Comparison of ENCODE assay signal across 13 mouse cellular contexts in the genomic region with DNA sequence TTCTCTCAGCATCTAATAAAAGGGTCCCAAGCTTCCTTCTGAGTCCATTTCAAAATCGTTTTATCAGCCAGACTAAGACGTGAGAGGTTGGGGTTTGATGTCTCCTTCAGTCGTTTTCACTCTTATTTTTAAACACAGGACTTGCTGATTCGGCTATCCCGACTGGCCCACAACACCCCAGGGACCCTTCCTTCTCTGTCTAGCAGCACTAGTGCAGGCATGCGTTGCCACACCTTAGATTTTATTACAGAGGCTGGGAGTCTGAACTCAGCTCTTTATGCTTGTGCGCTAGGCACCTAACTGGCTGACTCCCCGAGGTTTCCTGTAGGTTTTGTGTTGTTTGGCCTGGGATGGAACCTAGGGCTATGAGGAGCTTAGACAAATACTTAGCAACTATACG. TPM values are rescaled to one million over a fixed set of nuclear protein-coding genes. Genes with fewer than 3 reads are reported as not detected.
DNase-seq lines count a peak whose midpoint lies in the region; ATAC-seq and TF ChIP-seq lines count a peak whose summit lies in the region.
"Had no signal": no experiment of that assay in that cellular context is flagged by ENCODE, and none has a peak within 500 bp of the region (broad histone marks: within the 10 kb centered on the region; RNA-seq: fewer than 3 reads in every experiment).

No protein-coding gene starts in this region.

- H3K4me3 ChIP-seq in kidney, embryonic 15.5 days (replicated peaks) = no peak overlapping the region
- H3K4me3 ChIP-seq in hindbrain, postnatal 0 days (ENCODE audit: low read length) = no peak overlapping the region
- H3K4me3 ChIP-seq in neural tube, embryonic 13.5 days = no peak overlapping the region
- H3K4me3 ChIP-seq: liver, embryonic 12.5 days; megakaryocyte, embryonic 14.5 days had no signal

- no peak for DNase-seq in kidney, adult 8-10 months
- peak; percentile 57 for DNase-seq in NIH3T3 (ENCODE audit: low read depth)
- peak; percentile 9 for DNase-seq in hindbrain, postnatal 0 days (ENCODE audit: low spot score)
- DNase-seq in cerebellum, adult 9-11 months = no peak
- no peak for DNase-seq in right cerebral cortex, postnatal 25 days
- DNase-seq: heart, postnatal 10 days; thymus, adult 2 months had no signal

- H3K9me3 ChIP-seq in kidney, embryonic 15.5 days (replicated peaks) = no peaks in the 10 kb centered on the region
- H3K9me3 ChIP-seq in hindbrain, postnatal 0 days (ENCODE audit: low read length) = no peaks in the 10 kb centered on the region
- H3K9me3 ChIP-seq in neural tube, embryonic 13.5 days = no peaks in the 10 kb centered on the region
- H3K9me3 ChIP-seq: liver, embryonic 12.5 days; megakaryocyte, embryonic 14.5 days had no signal

- H3K36me3 ChIP-seq in kidney, embryonic 15.5 days = peaks cover 13% of the 10 kb centered on the region; the same call in 1 of the 2 replicates
- H3K36me3 ChIP-seq in hindbrain, postnatal 0 days (ENCODE audit: insufficient read depth, low read length) = no peaks in the 10 kb centered on the region; the same call in 1 of the 2 replicates
- 0 out of 2 replicates have a peak, but pooled peaks cover 7% of the 10 kb centered on the region for H3K36me3 ChIP-seq in neural tube, embryonic 13.5 days
- H3K36me3 ChIP-seq: liver, embryonic 12.5 days had no signal

- peak overlapping the region; percentile 78 for H3K27ac ChIP-seq in kidney, embryonic 15.5 days
- H3K27ac ChIP-seq in hindbrain, postnatal 0 days = no peak overlapping the region
- peak overlapping the region; percentile 24; the same call in 1 of the 2 replicates for H3K27ac ChIP-seq in neural tube, embryonic 13.5 days (replicated peaks)
- H3K27ac ChIP-seq: liver, embryonic 12.5 days had no signal

- 15% methylated on average over 9 of the region's 9 CpGs for WGBS in kidney, embryonic 15.5 days
- 30% methylated on average over 9 of the region's 9 CpGs for WGBS in hindbrain, postnatal 0 days
- 26% methylated on average over 9 of the region's 9 CpGs for WGBS in neural tube, embryonic 13.5 days

- no peak overlapping the region for H3K9ac ChIP-seq in kidney, embryonic 15.5 days
- H3K9ac ChIP-seq in hindbrain, postnatal 0 days (replicated peaks; ENCODE audit: low read length) = no peak overlapping the region
- H3K9ac ChIP-seq in neural tube, embryonic 13.5 days = no peak overlapping the region
- H3K9ac ChIP-seq: liver, embryonic 12.5 days had no signal

- no peak for ATAC-seq in kidney, embryonic 15.5 days (replicated peaks; ENCODE audit: low FRiP score)
- no peak for ATAC-seq in hindbrain, postnatal 0 days
- no peak for ATAC-seq in neural tube, embryonic 13.5 days (ENCODE audit: low read depth)
- ATAC-seq: liver, embryonic 12.5 days had no signal

- H3K4me2 ChIP-seq in kidney, embryonic 15.5 days = peak overlapping the region; percentile 42
- H3K4me2 ChIP-seq in hindbrain, postnatal 0 days (ENCODE audit: low read depth, low read length) = no peak overlapping the region
- 0 out of 2 replicates have a peak overlapping the region, but pooled peaks have one; percentile 28 for H3K4me2 ChIP-seq in neural tube, embryonic 13.5 days
- H3K4me2 ChIP-seq: liver, embryonic 12.5 days had no signal

- H3K27me3 ChIP-seq in kidney, embryonic 15.5 days = no peaks in the 10 kb centered on the region
- H3K27me3 ChIP-seq in hindbrain, postnatal 0 days (ENCODE audit: insufficient read depth, low read length) = no peaks in the 10 kb centered on the region
- peaks cover 3% of the 10 kb centered on the region for H3K27me3 ChIP-seq in neural tube, embryonic 13.5 days

- TF ChIP-seq CTCF in hindbrain, postnatal 0 days (IDR thresholded peaks at IDR 0.05; ENCODE audit: low read depth) = no peak

- H3K4me1 ChIP-seq in kidney, embryonic 15.5 days = peaks cover 50% of the 10 kb centered on the region
- peaks cover 6% of the 10 kb centered on the region; the same call in 1 of the 2 replicates for H3K4me1 ChIP-seq in hindbrain, postnatal 0 days (ENCODE audit: insufficient read depth, low read length)
- peaks cover 36% of the 10 kb centered on the region for H3K4me1 ChIP-seq in neural tube, embryonic 13.5 days (replicated peaks)

RNA-seq across cellular contexts. Expression of a gene that starts 20.1 kb away (rescaled TPM):
- 17.4 and 19.0 TPM in 2 replicates for polyA plus RNA-seq in kidney, embryonic 15.5 days (2015; fragmentation: Nextera tagmentation; extraction: Ambion mirVana)
- 29.5 and 35.7 TPM in 2 replicates for total RNA-seq in hindbrain, postnatal 0 days (2014; rRNA removed)
- polyA plus RNA-seq in hindbrain, postnatal 0 days (2015; fragmentation: Nextera tagmentation; extraction: Ambion mirVana) = 11.2 and 13.0 TPM in 2 replicates
- polyA plus RNA-seq in neural tube, embryonic 13.5 days (2015; fragmentation: Nextera tagmentation; extraction: Ambion mirVana) = 7.1 and 7.2 TPM in 2 replicates

RNA-seq across cellular contexts. Expression of a gene that starts 21.6 kb away (rescaled TPM):
- polyA plus RNA-seq in kidney, embryonic 15.5 days (2015; fragmentation: Nextera tagmentation; extraction: Ambion mirVana) = 2.1 and 2.5 TPM in 2 replicates
- total RNA-seq in hindbrain, postnatal 0 days (2014; rRNA removed) = 0.26 and 0.72 TPM in 2 replicates
- 0.16 and 0.34 TPM in 2 replicates for polyA plus RNA-seq in hindbrain, postnatal 0 days (2015; fragmentation: Nextera tagmentation; extraction: Ambion mirVana)
- 0.55 and 0.74 TPM in 2 replicates for polyA plus RNA-seq in neural tube, embryonic 13.5 days (2015; fragmentation: Nextera tagmentation; extraction: Ambion mirVana)

RNA-seq across cellular contexts. Expression of a gene that starts 36.2 kb away (rescaled TPM):
- not detected in 2 replicates for polyA plus RNA-seq in kidney, embryonic 15.5 days (2015; fragmentation: Nextera tagmentation; extraction: Ambion mirVana)
- not detected in 2 replicates for total RNA-seq in hindbrain, postnatal 0 days (2014; rRNA removed)
- not detected in 2 replicates for polyA plus RNA-seq in hindbrain, postnatal 0 days (2015; fragmentation: Nextera tagmentation; extraction: Ambion mirVana)
- polyA plus RNA-seq in neural tube, embryonic 13.5 days (2015; fragmentation: Nextera tagmentation; extraction: Ambion mirVana) = not detected in 2 replicates
- total RNA-seq: heart, postnatal 10 days; layer of hippocampus, adult 8-10 months had no signal
- polyA plus RNA-seq: embryonic facial prominence, embryonic 11.5 days; liver, embryonic 12.5 days had no signal

RNA-seq across cellular contexts. Expression of a gene that starts 53.3 kb away (rescaled TPM):
- 6.7 and 7.5 TPM in 2 replicates for polyA plus RNA-seq in kidney, embryonic 15.5 days (2015; fragmentation: Nextera tagmentation; extraction: Ambion mirVana)
- 91.9 and 107 TPM in 2 replicates for total RNA-seq in hindbrain, postnatal 0 days (2014; rRNA removed)
- 25.5 and 26.7 TPM in 2 replicates for polyA plus RNA-seq in hindbrain, postnatal 0 days (2015; fragmentation: Nextera tagmentation; extraction: Ambion mirVana)
- polyA plus RNA-seq in neural tube, embryonic 13.5 days (2015; fragmentation: Nextera tagmentation; extraction: Ambion mirVana) = 18.4 and 20.3 TPM in 2 replicates

RNA-seq across cellular contexts. Expression of a gene that starts 56.9 kb away (rescaled TPM):
- polyA plus RNA-seq in kidney, embryonic 15.5 days (2015; fragmentation: Nextera tagmentation; extraction: Ambion mirVana) = 0.41 and 0.96 TPM in 2 replicates
- 87.4 and 94.2 TPM in 2 replicates for total RNA-seq in hindbrain, postnatal 0 days (2014; rRNA removed)
- polyA plus RNA-seq in hindbrain, postnatal 0 days (2015; fragmentation: Nextera tagmentation; extraction: Ambion mirVana) = 69.3 and 76.1 TPM in 2 replicates
- polyA plus RNA-seq in neural tube, embryonic 13.5 days (2015; fragmentation: Nextera tagmentation; extraction: Ambion mirVana) = 11.1 and 11.6 TPM in 2 replicates

Comparison
In these comparisons a context has a peak if more than half of its experiments do, and no peak if none do; other contexts are left out.
1. DNase-seq: peak in NIH3T3 (single experiment) and hindbrain, postnatal 0 days (single experiment); none in kidney, adult 8-10 months (0 of 2), cerebellum, adult 9-11 months (single experiment) and right cerebral cortex, postnatal 25 days (single experiment).